Mouse (Mus musculus): Measurements from ENCODE around the gene Arhgdib.
"Not testable (repeated sequence)": the region's sequence is repeated elsewhere in the genome, so short reads cannot be mapped to it uniquely, and the experiment has no call there.

The Arhgdib gene

GRCm38 (mm10) chr6:136889554-136889953, 52.1 kb downstream of the Arhgdib start:
- in situ Hi-C loops (cut with MseI, MboI), result no loop called here

- in situ Hi-C loops (cut with MseI, MboI), result no loop called here
These were observed 52.6 kb downstream of the Arhgdib start for GRCm38 (mm10) chr6:136889067-136889466.

- in situ Hi-C loops (cut with MseI, MboI), result no loop called here
These were observed 53.8 kb downstream of the Arhgdib start for GRCm38 (mm10) chr6:136887854-136888253.

GRCm38 (mm10) chr6:136884766-136885165, 56.9 kb downstream of the Arhgdib start:
- in situ Hi-C loops (cut with MseI, MboI), result not testable (repeated sequence)

GRCm38 (mm10) chr6:136883961-136884360, 57.7 kb downstream of the Arhgdib start:
- in situ Hi-C loops (cut with MseI, MboI), result no loop called here

- in situ Hi-C loops (cut with MseI, MboI), result no loop called here
These were observed 58.2 kb downstream of the Arhgdib start for GRCm38 (mm10) chr6:136883431-136883915.

- in situ Hi-C loops (cut with MseI, MboI), result no loop called here
These were observed 60.0 kb downstream of the Arhgdib start for GRCm38 (mm10) chr6:136881678-136882077.

- in situ Hi-C loops (cut with MseI, MboI), result no loop called here
These were observed 66.0 kb downstream of the Arhgdib start, which contains the start of gene Mgp for GRCm38 (mm10) chr6:136875670-136876069. TSS of gene Mgp (minus strand) at chr6:136875823.

- in situ Hi-C loops (cut with MseI, MboI), result no loop called here
These were observed 67.1 kb downstream of the Arhgdib start for GRCm38 (mm10) chr6:136874599-136874998.

Measured in mouse trophoblast stem cell (cell line).